Comparison of ENCODE assay signal across 22 mouse cellular contexts in genomic region chr11:98101332-98101731, GRCm38 (mm10). TPM values are rescaled to one million over a fixed set of nuclear protein-coding genes. Genes with fewer than 3 reads are reported as not detected.
A peak's percentile ranks its signal among the peaks of the same experiment; 100 is the strongest.
DNase-seq lines count a peak whose midpoint lies in the region; TF ChIP-seq lines count a peak whose summit lies in the region.
"Had no signal": no experiment of that assay in that cellular context is flagged by ENCODE, and none has a peak within 500 bp of the region (broad histone marks: within the 10 kb centered on the region; RNA-seq: fewer than 3 reads in every experiment).

No protein-coding gene starts in this region.

- no peak overlapping the region for H3K4me2 ChIP-seq in CH12.LX (ENCODE audit: insufficient read depth, low read depth, poor library complexity, severe bottlenecking)

- TF ChIP-seq EP300 in CH12.LX (IDR thresholded peaks at IDR 0.05; ENCODE audit: low read length) (no peak), MEL (IDR thresholded peaks at IDR 0.05; ENCODE audit: low read depth in 1 of 2, low read length in 2 of 2) (no peak)

- no peak for DNase-seq in CH12.LX (ENCODE audit: extremely low read depth)
- DNase-seq in ES-E14 (ENCODE audit: low read depth, low spot score), result no peak
- no peak for DNase-seq in MEL (ENCODE audit: low read depth, low spot score)
- no peak for DNase-seq in adrenal gland, postnatal 10 days
- no peak for DNase-seq in right cerebral cortex, postnatal 14 days
- no peak for DNase-seq in spleen, postnatal 36 days (ENCODE audit: low spot score in 2 of 2)
- DNase-seq: adrenal gland, adult 2 months; adrenal gland, adult 8-10 months; adrenal gland, postnatal 14 days; adrenal gland, postnatal 25 days; adrenal gland, postnatal 36 days; B cell, adult 2 months; cerebellum, adult 11 months; cerebellum, adult 11-12 months; cerebellum, adult 18-20 months; cerebellum, adult 2 months; cerebellum, adult 8-10 months; cerebellum, adult 9-10 months; cerebellum, adult 9-11 months had no signal

- in situ Hi-C loops in CH12.LX (cut with MboI; ENCODE audit: low pct_ligation_motif_present, low pct_unique_long_range_greater_than_20kb, low sequenced_read_pairs) (no loop called here), ES-E14 (cut with MboI; ENCODE audit: low sequenced_read_pairs in 2 of 2, unreplicated experiment in 2 of 2) (no loop called here)

- dilution Hi-C loops in CH12.LX (cut with MboI; ENCODE audit: extremely low pct_ligation_motif_present, extremely low pct_unique_long_range_greater_than_20kb, low sequenced_read_pairs), result no loop called here

- H3K4me1 ChIP-seq in CH12.LX (ENCODE audit: control insufficient read depth in 1 of 2, insufficient read depth in 2 of 2) (peaks cover 0 to 6% of the 10 kb centered on the region in 2 experiments; a peak in 1 of 4 replicates), ES-E14 (ENCODE audit: control insufficient read depth in 2 of 2, insufficient read depth in 2 of 2, low read length in 2 of 2, poor library complexity in 1 of 2) (no peaks in the 10 kb centered on the region), MEL (ENCODE audit: control insufficient read depth in 1 of 2, insufficient read depth in 2 of 2, low read length in 2 of 2) (no peaks in the 10 kb centered on the region)

- TF ChIP-seq RAD21 in CH12.LX (IDR thresholded peaks at IDR 0.05; ENCODE audit: low read depth, low read length), result no peak
- no peak for TF ChIP-seq RAD21 in MEL (IDR thresholded peaks at IDR 0.05; ENCODE audit: low read depth, low read length)

- H3K79me2 ChIP-seq in CH12.LX (replicated peaks; ENCODE audit: control insufficient read depth, extremely low read depth, insufficient read depth, poor library complexity, severe bottlenecking) (no peaks in the 10 kb centered on the region), MEL (ENCODE audit: control insufficient read depth, insufficient read depth, low read length, poor library complexity) (no peaks in the 10 kb centered on the region)

- no peak overlapping the region for H3K27ac ChIP-seq in CH12.LX (ENCODE audit: insufficient read depth, low read depth)
- no peak overlapping the region for H3K27ac ChIP-seq in ES-E14 (ENCODE audit: insufficient read depth, low read depth, low read length, poor library complexity, severe bottlenecking)
- no peak overlapping the region for H3K27ac ChIP-seq in MEL (ENCODE audit: control insufficient read depth, low read depth, low read length)

- H3K36me3 ChIP-seq in CH12.LX (replicated peaks in 1 of 2; ENCODE audit: control insufficient read depth in 1 of 2, insufficient read depth in 1 of 2, low read length in 1 of 2) (peaks cover 39 to 73% of the 10 kb centered on the region in 2 experiments), ES-E14 (ENCODE audit: control insufficient read depth, insufficient read depth, low read length, poor library complexity, severe bottlenecking) (peaks cover 5% of the 10 kb centered on the region; the same call in 1 of the 2 replicates), MEL (ENCODE audit: control insufficient read depth in 1 of 2, insufficient read depth in 2 of 2, low read length in 2 of 2) (peaks cover 0 to 1% of the 10 kb centered on the region in 2 experiments; a peak in 1 of 4 replicates)

- no peaks in the 10 kb centered on the region for H3K27me3 ChIP-seq in CH12.LX (replicated peaks)
- no peaks in the 10 kb centered on the region for H3K27me3 ChIP-seq in MEL (ENCODE audit: control insufficient read depth in 1 of 2, insufficient read depth in 2 of 2, low read length in 2 of 2)
- H3K27me3 ChIP-seq: Patski had no signal

- TF ChIP-seq POLR2A in CH12.LX (IDR thresholded peaks at IDR 0.05; ENCODE audit: low read depth, low read length) (no peak), MEL (IDR thresholded peaks at IDR 0.05; ENCODE audit: control insufficient read depth in 1 of 2, insufficient read depth in 1 of 2, low read depth in 1 of 2, low read length in 2 of 2, poor library complexity in 1 of 2) (no peak)

- H3K4me3 ChIP-seq in CH12.LX (replicated peaks in 1 of 3; ENCODE audit: low read depth in 2 of 3, low read length in 2 of 3, poor library complexity in 1 of 3) (no peak overlapping the region), ES-E14 (ENCODE audit: insufficient read depth in 1 of 2, low read depth in 1 of 2, low read length in 2 of 2, poor library complexity in 1 of 2, severe bottlenecking in 1 of 2) (no peak overlapping the region), MEL (ENCODE audit: control insufficient read depth in 1 of 2, insufficient read depth in 1 of 2, low read depth in 2 of 2, low read length in 2 of 2) (no peak overlapping the region)

- H3K9me3 ChIP-seq in CH12.LX (replicated peaks; ENCODE audit: low read length) (no peaks in the 10 kb centered on the region), ES-E14 (ENCODE audit: control insufficient read depth, insufficient read depth, low read depth, low read length) (no peaks in the 10 kb centered on the region), MEL (replicated peaks; ENCODE audit: insufficient read depth, low read length) (no peaks in the 10 kb centered on the region)
- H3K9me3 ChIP-seq: G1E had no signal

- TF ChIP-seq CTCF in CH12.LX (conservative IDR thresholded peaks at IDR 0.05 in 1 of 2, IDR thresholded peaks at IDR 0.05 in 1 of 2; ENCODE audit: low read depth in 2 of 2, low read length in 2 of 2) (peak in 1 of 2 experiments; percentile 8; a peak in 1 of 4 replicates), MEL (IDR thresholded peaks at IDR 0.05 in 2 of 3, conservative IDR thresholded peaks at IDR 0.05 in 1 of 3; ENCODE audit: control insufficient read depth in 1 of 3, insufficient read depth in 1 of 3, low read depth in 2 of 3, low read length in 3 of 3, poor library complexity in 1 of 3, severe bottlenecking in 1 of 3) (peak in 1 of 3 experiments; percentile 7; a peak in 1 of 6 replicates)

- H3K9ac ChIP-seq in CH12.LX (ENCODE audit: insufficient read depth, low read depth) (no peak overlapping the region), ES-E14 (ENCODE audit: insufficient read depth, low read depth, low read length, poor library complexity, severe bottlenecking) (no peak overlapping the region), MEL (ENCODE audit: control insufficient read depth, low read depth, low read length, poor library complexity, severe bottlenecking) (no peak overlapping the region)

TF ChIP-seq in CH12.LX, 34 proteins besides CTCF, POLR2A, EP300 and RAD21:
- TF ChIP-seq ZNF384 (IDR thresholded peaks at IDR 0.05; ENCODE audit: low read depth, low read length) (peak; percentile 77), SMC3 (IDR thresholded peaks at IDR 0.05; ENCODE audit: low read depth, low read length) (no peak), RCOR1 (conservative IDR thresholded peaks at IDR 0.05; ENCODE audit: low read depth, low read length) (no peak), MAZ (IDR thresholded peaks at IDR 0.05; ENCODE audit: low read depth, low read length) (no peak), NELFE (IDR thresholded peaks at IDR 0.05; ENCODE audit: low read depth, low read length) (no peak), ZKSCAN1 (IDR thresholded peaks at IDR 0.05; ENCODE audit: borderline replicate concordance, low read depth, low read length) (no peak), ZC3H11A (IDR thresholded peaks at IDR 0.05; ENCODE audit: low read depth, low read length) (no peak)

TF ChIP-seq in ES-E14, 5 proteins besides CTCF, POLR2A, EP300 and RAD21:
- TF ChIP-seq HCFC1 (IDR thresholded peaks at IDR 0.05; ENCODE audit: borderline replicate concordance, insufficient read depth, low read length) (no peak), ZNF384 (IDR thresholded peaks at IDR 0.05; ENCODE audit: low read depth, low read length) (peak; percentile 44; the same call in 1 of the 2 replicates)

TF ChIP-seq in MEL, 35 proteins besides CTCF, POLR2A, EP300 and RAD21:
- TF ChIP-seq ZNF384 (IDR thresholded peaks at IDR 0.05; ENCODE audit: low read depth, low read length) (peak; percentile 58; the same call in 1 of the 2 replicates), MAFK (IDR thresholded peaks at IDR 0.05; ENCODE audit: borderline replicate concordance, low read depth, low read length) (no peak), ELF1 (IDR thresholded peaks at IDR 0.05; ENCODE audit: low read depth, low read length) (no peak), USF2 (IDR thresholded peaks at IDR 0.05; ENCODE audit: borderline replicate concordance in 1 of 2, insufficient read depth in 1 of 2, low read depth in 1 of 2, low read length in 2 of 2) (no peak), MYC (IDR thresholded peaks at IDR 0.05; ENCODE audit: low read depth, low read length) (no peak), SMC3 (IDR thresholded peaks at IDR 0.05; ENCODE audit: low read depth, low read length) (no peak), TCF12 (IDR thresholded peaks at IDR 0.05; ENCODE audit: low read depth, low read length) (no peak)

RNA-seq across cellular contexts. Expression of gene Stac2, which starts 48.1 kb away (rescaled TPM):
- total RNA-seq in CH12.LX (2012; rRNA removed) (not detected in 2 replicates), CH12.LX (2014; rRNA removed) (not detected in 2 replicates), ES-E14 (2012; rRNA removed) (2.1 and 3.8 TPM in 2 replicates), MEL (2012; rRNA removed) (not detected in 2 replicates)
- polyA plus RNA-seq in CH12.LX (2012; ENCODE audit: insufficient read length, low read depth) (0.07 and 0.11 TPM in 2 replicates), MEL (2012; ENCODE audit: insufficient read depth in 1 of 2, insufficient read length in 2 of 2, low read depth in 1 of 2, low replicate concordance in 2 of 2, missing spikeins in 1 of 2) (under 1 TPM in 1 of 2 experiments, not detected in 1; 0.04 TPM)
- total RNA-seq in adrenal gland, postnatal 10 days (2021), result 1 to 10 TPM; 1.8 to 3.1 TPM
- polyA plus RNA-seq: CD4-positive, CD25-positive, alpha-beta regulatory T cell, adult 4 months; G1E had no signal

RNA-seq across cellular contexts. Expression of gene Fbxl20, which starts 48.9 kb away (rescaled TPM):
- total RNA-seq in CH12.LX (2012; rRNA removed), result 4.4 and 7.9 TPM in 2 replicates
- total RNA-seq in CH12.LX (2014; rRNA removed), result 4.8 and 6.4 TPM in 2 replicates
- polyA plus RNA-seq in CH12.LX (2012; ENCODE audit: insufficient read length, low read depth), result 7.4 and 9.0 TPM in 2 replicates
- 9.7 and 15.0 TPM in 2 replicates for total RNA-seq in ES-E14 (2012; rRNA removed)
- 4.4 and 6.0 TPM in 2 replicates for total RNA-seq in MEL (2012; rRNA removed)
- polyA plus RNA-seq in MEL (2012; ENCODE audit: insufficient read depth in 1 of 2, insufficient read length in 2 of 2, low read depth in 1 of 2, low replicate concordance in 2 of 2, missing spikeins in 1 of 2), result 1 to 10 TPM in 1 of 2 experiments, not detected in 1; 10.0 TPM
- 10 to 100 TPM; 29.5 to 33.0 TPM for total RNA-seq in adrenal gland, postnatal 10 days (2021)

Comparison
In these comparisons a context has a peak if more than half of its experiments do, and no peak if none do; other contexts are left out.
1. Of the 35 proteins assayed by ChIP-seq in both MEL and CH12.LX: peak only in MEL: none; only in CH12.LX: none; in both: ZNF384; in neither: 33; mixed calls (peak in some experiments, not most) for 1.